Mouse (Mus musculus): ENCODE measurements around the gene Gm9857. TPM values are rescaled to one million over a fixed set of nuclear protein-coding genes. Genes with fewer than 3 reads are reported as not detected.

The Gm9857 gene
- total and polyA plus RNA-seq, 3 experiments: not detected

GRCm38 (mm10) chr3:108961655-108962054, 21.4 kb upstream of the Gm9857 start:
- no peaks in the 10 kb centered on the region for H3K79me2 ChIP-seq (ENCODE audit: control insufficient read depth, insufficient read depth, low read length, poor library complexity)
- H3K9ac ChIP-seq (ENCODE audit: control insufficient read depth, low read depth, low read length, poor library complexity, severe bottlenecking): no peak overlapping the region
- no peak for DNase-seq (ENCODE audit: low read depth, low spot score)
- no peaks in the 10 kb centered on the region for H3K27me3 ChIP-seq (ENCODE audit: control insufficient read depth in 1 of 2, insufficient read depth in 2 of 2, low read length in 2 of 2)
- no peaks in the 10 kb centered on the region for H3K9me3 ChIP-seq (replicated peaks; ENCODE audit: insufficient read depth, low read length)
- H3K4me3 ChIP-seq (ENCODE audit: control insufficient read depth in 1 of 2, insufficient read depth in 1 of 2, low read depth in 2 of 2, low read length in 2 of 2): no peak overlapping the region
- TF ChIP-seq EP300 (IDR thresholded peaks at IDR 0.05; ENCODE audit: low read depth in 1 of 2, low read length in 2 of 2): no peak
- TF ChIP-seq MXI1 (IDR thresholded peaks at IDR 0.05; ENCODE audit: low read depth, low read length): no peak
- TF ChIP-seq MAZ (IDR thresholded peaks at IDR 0.05; ENCODE audit: low read depth, low read length): no peak
- no peak for TF ChIP-seq ETS1 (IDR thresholded peaks at IDR 0.05; ENCODE audit: low read depth, low read length)
- no peak for TF ChIP-seq ELF1 (IDR thresholded peaks at IDR 0.05; ENCODE audit: low read depth, low read length)
- TF ChIP-seq ZMIZ1 (IDR thresholded peaks at IDR 0.05; ENCODE audit: low read depth, low read length): no peak
- no peak for TF ChIP-seq MAX (IDR thresholded peaks at IDR 0.05; ENCODE audit: low read length)
- TF ChIP-seq HCFC1 (IDR thresholded peaks at IDR 0.05; ENCODE audit: low read depth, low read length): no peak
- TF ChIP-seq NRF1 (IDR thresholded peaks at IDR 0.05; ENCODE audit: insufficient read depth, low read depth, low read length, poor library complexity, severe bottlenecking): no peak
- TF ChIP-seq UBTF (IDR thresholded peaks at IDR 0.05; ENCODE audit: borderline replicate concordance, insufficient read depth, low read depth, low read length): no peak
- TF ChIP-seq GATA1 (IDR thresholded peaks at IDR 0.05; ENCODE audit: low read depth, low read length): no peak
- TF ChIP-seq SIN3A (IDR thresholded peaks at IDR 0.05; ENCODE audit: low read length): no peak
- no peak for TF ChIP-seq USF2 (IDR thresholded peaks at IDR 0.05; ENCODE audit: borderline replicate concordance in 1 of 2, insufficient read depth in 1 of 2, low read depth in 1 of 2, low read length in 2 of 2)
- no peak for TF ChIP-seq ZNF384 (IDR thresholded peaks at IDR 0.05; ENCODE audit: low read depth, low read length)
- no peak for TF ChIP-seq MYB (IDR thresholded peaks at IDR 0.05; ENCODE audit: low read depth, low read length)
- no peaks in the 10 kb centered on the region for H3K4me1 ChIP-seq (ENCODE audit: control insufficient read depth in 1 of 2, insufficient read depth in 2 of 2, low read length in 2 of 2)
- no peak overlapping the region for H3K27ac ChIP-seq (ENCODE audit: control insufficient read depth, low read depth, low read length)
- no peaks in the 10 kb centered on the region for H3K36me3 ChIP-seq (ENCODE audit: control insufficient read depth in 1 of 2, insufficient read depth in 2 of 2, low read length in 2 of 2)

DNA sequence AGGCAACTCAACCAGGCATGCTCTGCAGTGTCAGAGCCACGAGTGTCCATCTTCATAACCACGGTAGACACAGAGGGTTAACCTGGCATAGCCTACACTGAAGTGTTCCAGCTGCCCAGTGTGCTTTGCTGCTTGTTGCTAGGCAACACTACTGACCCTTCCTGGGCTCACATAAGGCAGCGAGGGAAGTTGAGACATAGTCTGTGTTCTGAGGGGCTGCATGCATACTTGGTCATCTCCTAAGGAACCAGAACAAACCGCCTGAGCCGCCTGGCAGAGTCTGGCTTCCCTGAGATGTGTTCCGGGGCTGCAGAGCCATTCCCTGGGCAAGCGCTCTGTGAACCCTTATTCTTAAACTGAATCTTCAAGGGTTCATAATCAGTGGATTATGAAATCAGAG, 21.0 kb upstream of the Gm9857 start:
- Histone ChIP-seq H3K36me3 (ENCODE audit: control insufficient read depth in 1 of 2, insufficient read depth in 2 of 2, low read length in 2 of 2) (no peaks in the 10 kb centered on the region), H3K4me1 (ENCODE audit: control insufficient read depth in 1 of 2, insufficient read depth in 2 of 2, low read length in 2 of 2) (no peaks in the 10 kb centered on the region), H3K27ac (ENCODE audit: control insufficient read depth, low read depth, low read length) (no peak overlapping the region), H3K9me3 (replicated peaks; ENCODE audit: insufficient read depth, low read length) (no peaks in the 10 kb centered on the region), H3K9ac (ENCODE audit: control insufficient read depth, low read depth, low read length, poor library complexity, severe bottlenecking) (no peak overlapping the region), H3K79me2 (ENCODE audit: control insufficient read depth, insufficient read depth, low read length, poor library complexity) (no peaks in the 10 kb centered on the region), H3K4me3 (ENCODE audit: control insufficient read depth in 1 of 2, insufficient read depth in 1 of 2, low read depth in 2 of 2, low read length in 2 of 2) (no peak overlapping the region), H3K27me3 (ENCODE audit: control insufficient read depth in 1 of 2, insufficient read depth in 2 of 2, low read length in 2 of 2) (no peaks in the 10 kb centered on the region)
- no peak for DNase-seq (ENCODE audit: low read depth, low spot score)
- no peak for TF ChIP-seq USF1 (IDR thresholded peaks at IDR 0.05; ENCODE audit: low read depth, low read length)
- no peak for TF ChIP-seq RCOR1 (IDR thresholded peaks at IDR 0.05; ENCODE audit: low read depth, low read length)
- no peak for TF ChIP-seq POLR2A (IDR thresholded peaks at IDR 0.05; ENCODE audit: control insufficient read depth in 1 of 2, insufficient read depth in 1 of 2, low read depth in 1 of 2, low read length in 2 of 2, poor library complexity in 1 of 2)
- no peak for TF ChIP-seq ZMIZ1 (IDR thresholded peaks at IDR 0.05; ENCODE audit: low read depth, low read length)
- TF ChIP-seq MAFK (IDR thresholded peaks at IDR 0.05; ENCODE audit: borderline replicate concordance, low read depth, low read length): no peak
- TF ChIP-seq USF2 (IDR thresholded peaks at IDR 0.05; ENCODE audit: borderline replicate concordance in 1 of 2, insufficient read depth in 1 of 2, low read depth in 1 of 2, low read length in 2 of 2): no peak
- TF ChIP-seq GABPA (IDR thresholded peaks at IDR 0.05; ENCODE audit: low read depth, low read length): no peak

All from MEL (cell line).